Mouse (Mus musculus) testis, postnatal 14 days (tissue): ENCODE results near the gene Rac1.
"Not testable (repeated sequence)": the region's sequence is repeated elsewhere in the genome, so short reads cannot be mapped to it uniquely, and the experiment has no call there.

Experiments
- DNase-seq: peaks from one replicate; pipeline ENCODE4 v3.0.0; 2021; ENCODE audit warnings: low spot score

Rac1 gene

GRCm38 (mm10) chr5:143527486-143528307 is at the start of gene Rac1:
Rac1 (minus strand) TSS chr5:143528036.
- peak; percentile 94 for DNase-seq

GRCm38 (mm10) chr5:143574261-143575178 is 46.7 kb upstream of the Rac1 start:
- DNase-seq: no peak

- DNase-seq: no peak
Measured at GRCm38 (mm10) chr5:143573067-143573466, 45.2 kb upstream of the Rac1 start.

- peak; percentile 69 for DNase-seq
Measured at GRCm38 (mm10) chr5:143572195-143572594, 44.4 kb upstream of the Rac1 start.

- DNase-seq: peak; percentile 70
Measured at GRCm38 (mm10) chr5:143567860-143568259, 40.0 kb upstream of the Rac1 start.

GRCm38 (mm10) chr5:143567258-143567670 is 39.4 kb upstream of the Rac1 start:
- DNase-seq: no peak

- not testable (repeated sequence) for DNase-seq
Measured at GRCm38 (mm10) chr5:143566804-143567203, 39.0 kb upstream of the Rac1 start.

- no peak for DNase-seq
Measured at GRCm38 (mm10) chr5:143561544-143562185, 33.8 kb upstream of the Rac1 start.

- no peak for DNase-seq
Measured at GRCm38 (mm10) chr5:143561009-143561408, 33.2 kb upstream of the Rac1 start.

- no peak for DNase-seq
Measured at GRCm38 (mm10) chr5:143558731-143559130, 30.9 kb upstream of the Rac1 start.

GRCm38 (mm10) chr5:143555233-143555632 is 27.4 kb upstream of the Rac1 start:
- DNase-seq: no peak

GRCm38 (mm10) chr5:143552911-143553310 is 25.1 kb upstream of the Rac1 start:
- DNase-seq: no peak

GRCm38 (mm10) chr5:143548922-143549321 is 21.1 kb upstream of the Rac1 start:
- peak; percentile 48 for DNase-seq

GRCm38 (mm10) chr5:143548401-143548846 is 20.6 kb upstream of the Rac1 start:
- DNase-seq: peak; percentile 93

GRCm38 (mm10) chr5:143547866-143548265 is 20.0 kb upstream of the Rac1 start:
- DNase-seq: no peak

- peak; percentile 79 for DNase-seq
Measured at GRCm38 (mm10) chr5:143547384-143547783, 19.5 kb upstream of the Rac1 start.

GRCm38 (mm10) chr5:143539111-143539510 is 11.3 kb upstream of the Rac1 start:
- DNase-seq: no peak

- DNase-seq: no peak
Measured at GRCm38 (mm10) chr5:143537022-143537421, 9.2 kb upstream of the Rac1 start.

- no peak for DNase-seq
Measured at GRCm38 (mm10) chr5:143534922-143535321, 7.1 kb upstream of the Rac1 start.

GRCm38 (mm10) chr5:143530715-143531114 is 2.9 kb upstream of the Rac1 start:
- DNase-seq: no peak

GRCm38 (mm10) chr5:143528308-143528683 is 460 bp upstream of the Rac1 start:
- peak; percentile 35 for DNase-seq

GRCm38 (mm10) chr5:143526698-143527331 is 1.0 kb downstream of the Rac1 start:
- no peak for DNase-seq
